Mouse (Mus musculus) stomach, postnatal 0 days (tissue): ENCODE results near the gene Rasal3.

ENCODE experiments used
- CTCF ChIP-seq: IDR thresholded peaks from 2 replicates; pipeline ENCODE4 v1.5.1; 2016; ENCODE audit warnings: antibody characterized with exemption, low read depth, mild to moderate bottlenecking, moderate library complexity
- EP300 ChIP-seq: optimal IDR thresholded peaks from 2 replicates; pipeline ENCODE3; 2016; ENCODE audit warnings: antibody characterized with exemption

DNA sequence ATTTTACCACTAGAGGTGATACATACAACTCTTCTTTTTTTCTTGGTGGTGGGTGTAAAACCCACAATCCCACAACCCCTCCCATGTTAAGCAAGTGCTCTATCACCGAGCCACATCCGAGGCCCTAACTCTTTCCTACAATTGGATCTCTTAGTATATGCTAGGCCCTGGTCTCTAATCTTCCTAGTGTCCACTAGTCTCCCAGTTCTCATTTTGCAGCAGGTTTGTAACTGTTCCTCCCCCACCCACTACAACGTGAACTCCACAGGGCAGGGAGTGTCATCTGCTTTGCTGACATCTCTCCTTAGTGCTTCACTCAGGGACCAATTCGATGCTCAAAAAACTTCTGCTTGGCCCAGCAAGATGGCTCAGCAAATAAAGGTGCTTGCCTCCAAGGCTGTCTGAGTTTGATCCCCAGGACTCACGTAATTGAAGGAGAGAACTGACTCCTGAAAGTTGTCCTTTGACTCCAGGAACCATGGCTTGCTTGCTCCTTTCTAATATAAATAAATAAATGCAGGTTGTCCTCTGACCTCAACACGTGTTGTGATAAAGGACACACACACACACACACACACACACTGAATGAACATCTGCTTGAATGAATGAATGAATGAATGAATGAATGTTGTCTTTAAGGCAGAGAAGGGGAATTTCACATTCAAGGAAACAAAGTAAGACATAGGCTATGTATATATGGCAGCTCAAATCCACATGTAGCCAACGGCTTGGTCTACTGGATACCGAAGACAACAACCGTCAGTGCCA, 1.2 kb downstream of the Rasal3 start:
- TF ChIP-seq CTCF (no peak), EP300 (no peak)
